In the genomic region with DNA sequence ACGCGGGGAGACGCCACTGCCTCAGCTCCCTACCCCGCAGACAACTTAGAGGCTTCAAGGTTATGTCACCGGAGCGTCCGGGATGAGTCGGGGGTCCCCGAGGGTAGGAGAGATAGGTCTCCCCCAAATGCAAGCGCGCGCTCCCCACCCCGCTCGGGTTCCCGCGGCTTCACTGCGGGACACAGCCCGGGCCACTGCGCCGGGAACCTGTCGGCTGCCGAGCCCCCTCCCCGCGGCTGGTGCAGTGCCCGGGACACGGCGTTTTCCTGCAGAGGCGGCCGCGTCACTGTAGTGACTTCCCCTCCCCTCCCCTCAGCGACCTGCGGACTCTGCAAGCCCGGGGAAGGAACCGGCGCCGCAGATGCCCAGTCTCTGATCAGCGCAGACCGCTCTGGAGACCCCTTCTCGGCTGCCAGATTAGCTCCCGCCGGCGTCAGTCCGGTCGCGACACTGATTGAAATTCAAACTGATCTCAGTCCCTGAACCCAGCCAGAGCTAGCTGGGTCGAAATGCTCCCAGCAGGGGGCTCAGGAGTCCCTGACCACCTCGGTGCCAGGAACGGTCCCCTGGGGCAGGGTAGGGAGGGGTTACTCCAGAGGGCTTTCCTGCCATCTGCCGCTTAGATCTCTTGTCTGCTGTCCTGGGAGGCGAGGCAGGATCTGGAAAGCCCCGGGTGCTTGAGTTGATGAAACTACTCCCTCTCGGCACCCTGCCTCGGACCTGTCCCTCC, we compare ENCODE assay signal across 8 mouse cellular contexts. TPM values are rescaled to one million over a fixed set of nuclear protein-coding genes. Genes with fewer than 3 reads are reported as not detected.
A peak's percentile ranks its signal among the peaks of the same experiment; 100 is the strongest.
DNase-seq lines count a peak whose midpoint lies in the region; ATAC-seq lines count a peak whose summit lies in the region.

No protein-coding gene starts in this region.

- H3K27me3 ChIP-seq in embryonic facial prominence, embryonic 10.5 days (replicated peaks; ENCODE audit: low read depth, poor library complexity, severe bottlenecking), result peaks cover 74% of the 10 kb centered on the region
- H3K27me3 ChIP-seq in heart, embryonic 11.5 days (ENCODE audit: control insufficient read depth, insufficient read depth, low read length), result peaks cover 56% of the 10 kb centered on the region
- peaks cover 64% of the 10 kb centered on the region for H3K27me3 ChIP-seq in kidney, embryonic 15.5 days
- peaks cover 33% of the 10 kb centered on the region for H3K27me3 ChIP-seq in lung, embryonic 16.5 days (ENCODE audit: control insufficient read depth, insufficient read depth, low read depth, low read length)

- peak overlapping the region; percentile 100 for H3K4me2 ChIP-seq in heart, embryonic 11.5 days
- peak overlapping the region; percentile 100 for H3K4me2 ChIP-seq in kidney, embryonic 15.5 days
- H3K4me2 ChIP-seq in lung, embryonic 16.5 days (ENCODE audit: low read depth, low read length), result peak overlapping the region; percentile 100

- H3K9me3 ChIP-seq in embryonic facial prominence, embryonic 10.5 days, result peaks cover 3% of the 10 kb centered on the region; the same call in 1 of the 2 replicates
- no peaks in the 10 kb centered on the region for H3K9me3 ChIP-seq in heart, embryonic 11.5 days (replicated peaks; ENCODE audit: control insufficient read depth, low read length)
- H3K9me3 ChIP-seq in kidney, embryonic 15.5 days (replicated peaks), result no peaks in the 10 kb centered on the region
- no peaks in the 10 kb centered on the region for H3K9me3 ChIP-seq in lung, embryonic 16.5 days (ENCODE audit: control insufficient read depth, low read length)

- peak overlapping the region; percentile 83 for H3K4me3 ChIP-seq in embryonic facial prominence, embryonic 10.5 days
- H3K4me3 ChIP-seq in heart, embryonic 11.5 days (ENCODE audit: low read depth, low read length), result peak overlapping the region; percentile 66
- peak overlapping the region; percentile 64 for H3K4me3 ChIP-seq in kidney, embryonic 15.5 days (replicated peaks)
- H3K4me3 ChIP-seq in lung, embryonic 16.5 days (ENCODE audit: low read length), result peak overlapping the region; percentile 69

- peaks cover 40% of the 10 kb centered on the region for H3K4me1 ChIP-seq in embryonic facial prominence, embryonic 10.5 days
- peaks cover 13% of the 10 kb centered on the region; the same call in 1 of the 2 replicates for H3K4me1 ChIP-seq in heart, embryonic 11.5 days (ENCODE audit: control insufficient read depth, insufficient read depth, low read length)
- peaks cover 43% of the 10 kb centered on the region for H3K4me1 ChIP-seq in kidney, embryonic 15.5 days
- peaks cover 26% of the 10 kb centered on the region for H3K4me1 ChIP-seq in lung, embryonic 16.5 days (replicated peaks; ENCODE audit: control insufficient read depth, insufficient read depth, low read length)

- ATAC-seq in CD4-positive, CD25-positive, alpha-beta regulatory T cell, adult 4 months, result peak; percentile 24
- peak; percentile 25; the same call in 1 of the 2 replicates for ATAC-seq in heart, embryonic 11.5 days (replicated peaks; ENCODE audit: insufficient number of reproducible peaks, low FRiP score, low TSS enrichment)
- ATAC-seq in kidney, embryonic 15.5 days (replicated peaks; ENCODE audit: low FRiP score), result peak; percentile 49
- peak; percentile 57 for ATAC-seq in lung, embryonic 16.5 days (ENCODE audit: low read depth)

- H3K9ac ChIP-seq in heart, embryonic 11.5 days (ENCODE audit: low read depth, low read length), result peak overlapping the region; percentile 56
- peak overlapping the region; percentile 47 for H3K9ac ChIP-seq in kidney, embryonic 15.5 days
- H3K9ac ChIP-seq in lung, embryonic 16.5 days (ENCODE audit: low read length), result peak overlapping the region; percentile 70

- peak overlapping the region; percentile 75 for H3K27ac ChIP-seq in embryonic facial prominence, embryonic 10.5 days (replicated peaks)
- H3K27ac ChIP-seq in heart, embryonic 11.5 days (ENCODE audit: low read depth, low read length), result no peak overlapping the region
- H3K27ac ChIP-seq in kidney, embryonic 15.5 days, result no peak overlapping the region
- H3K27ac ChIP-seq in lung, embryonic 16.5 days (ENCODE audit: low read length), result no peak overlapping the region

- peak; percentile 63 to 84 for DNase-seq in adrenal gland, adult (ENCODE audit: inconsistent age in 2 of 2, low spot score in 1 of 2)
- peak; percentile 78 for DNase-seq in embryonic facial prominence, embryonic 10.5 days (ENCODE audit: low spot score)
- peak; percentile 46 for DNase-seq in ovary, postnatal 36 days (ENCODE audit: low spot score)
- DNase-seq in adipocyte (ENCODE audit: low spot score), result no peak

- WGBS in embryonic facial prominence, embryonic 10.5 days, result under 1% methylated on average over 53 of the region's 53 CpGs
- WGBS in heart, embryonic 11.5 days (ENCODE audit: insufficient replicate concordance), result under 1% methylated on average over 53 of the region's 53 CpGs
- WGBS in kidney, embryonic 15.5 days, result under 1% methylated on average over 53 of the region's 53 CpGs
- WGBS in lung, embryonic 16.5 days, result under 1% methylated on average over 53 of the region's 53 CpGs

- no peaks in the 10 kb centered on the region for H3K36me3 ChIP-seq in embryonic facial prominence, embryonic 10.5 days (replicated peaks)
- H3K36me3 ChIP-seq in heart, embryonic 11.5 days (ENCODE audit: control insufficient read depth, insufficient read depth, low read length), result no peaks in the 10 kb centered on the region
- H3K36me3 ChIP-seq in kidney, embryonic 15.5 days, result no peaks in the 10 kb centered on the region
- no peaks in the 10 kb centered on the region for H3K36me3 ChIP-seq in lung, embryonic 16.5 days (ENCODE audit: control insufficient read depth, insufficient read depth, low read length)

RNA-seq across cellular contexts. Expression of a gene that starts 0.8 kb away (rescaled TPM):
- polyA plus RNA-seq in CD4-positive, CD25-positive, alpha-beta regulatory T cell, adult 4 months (2017; shearing (Covaris generic)), result 1 to 10 TPM in 1 of 2 experiments, under 1 TPM in 1; 0.82 to 1.6 TPM
- polyA plus RNA-seq in embryonic facial prominence, embryonic 10.5 days (2016; fragmentation: Nextera tagmentation; extraction: Ambion mirVana), result 2.1 and 3.7 TPM in 2 replicates
- polyA plus RNA-seq in heart, embryonic 11.5 days (2014; fragmentation: Nextera tagmentation; extraction: Ambion mirVana), result 0.27 and 0.35 TPM in 2 replicates
- polyA plus RNA-seq in kidney, embryonic 15.5 days (2015; fragmentation: Nextera tagmentation; extraction: Ambion mirVana), result 2.5 and 2.9 TPM in 2 replicates
- polyA plus RNA-seq in lung, embryonic 16.5 days (2015; fragmentation: Nextera tagmentation; extraction: Ambion mirVana), result 1.5 and 1.7 TPM in 2 replicates
